Mouse (Mus musculus): Measurements from ENCODE around the gene Bud13.
"Not testable (repeated sequence)": the region's sequence is repeated elsewhere in the genome, so short reads cannot be mapped to it uniquely, and the experiment has no call there.

Gene Bud13

DNA sequence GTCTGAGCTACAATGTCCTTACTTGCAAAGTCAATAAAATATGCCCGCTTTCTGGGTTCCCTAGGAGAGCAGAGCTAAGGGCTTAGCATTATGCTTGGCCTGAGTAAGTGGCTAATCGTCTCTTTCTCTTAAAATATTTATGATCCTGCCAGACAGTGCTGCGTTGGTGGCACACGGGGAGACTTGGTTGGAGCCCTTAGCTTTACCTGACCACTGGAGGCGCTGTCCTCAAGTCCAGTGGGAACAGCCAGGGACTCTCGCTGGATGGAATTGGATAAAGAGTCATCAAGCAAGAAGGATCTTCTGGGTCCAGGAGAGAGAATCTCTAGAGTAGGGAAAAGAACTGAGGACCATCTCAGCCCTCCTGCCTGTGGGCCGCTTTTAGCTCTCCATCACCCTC lies 26.3 kb downstream of the Bud13 start:
- DNase-seq: peak; percentile 19

DNA sequence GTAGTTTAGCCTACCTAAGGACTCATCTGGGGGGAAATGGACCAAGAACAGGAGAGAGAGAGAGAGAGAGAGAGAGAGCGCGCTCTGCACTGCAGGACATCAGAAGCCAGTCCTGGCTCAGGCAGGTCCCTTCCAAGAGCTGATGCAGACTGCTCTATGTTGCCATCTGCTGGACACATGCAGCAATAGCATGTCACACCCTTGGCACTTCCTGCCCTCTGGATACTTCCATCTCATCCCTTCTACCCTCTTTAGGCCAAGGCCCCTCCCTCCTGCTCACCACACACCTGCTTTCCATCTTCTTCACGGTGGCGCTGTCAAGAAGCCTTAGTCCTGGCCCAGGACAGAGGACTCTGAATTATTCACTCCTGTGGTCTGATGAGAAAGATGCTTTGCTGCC lies 31.7 kb downstream of the Bud13 start:
- peak; percentile 68 for DNase-seq

DNA sequence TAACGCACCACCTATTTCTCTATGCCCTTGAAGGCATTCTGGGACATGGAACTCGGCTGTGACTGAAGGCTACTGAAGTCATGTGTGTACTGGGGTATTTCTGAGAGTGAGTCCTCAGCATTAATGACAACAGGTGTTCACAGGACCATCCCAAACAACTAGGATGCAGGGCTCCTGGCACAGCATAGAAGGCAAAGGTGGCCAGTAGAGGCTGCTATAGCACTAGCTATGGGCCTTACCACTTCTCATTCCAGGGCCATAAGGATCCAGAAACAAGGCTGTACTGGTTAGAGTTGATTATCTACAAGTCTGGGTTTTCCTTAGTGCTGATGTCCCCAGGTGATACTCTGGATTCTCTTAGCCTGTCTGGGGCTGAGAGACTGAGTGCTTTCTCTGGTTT lies 32.1 kb downstream of the Bud13 start:
- no peak for DNase-seq

DNA sequence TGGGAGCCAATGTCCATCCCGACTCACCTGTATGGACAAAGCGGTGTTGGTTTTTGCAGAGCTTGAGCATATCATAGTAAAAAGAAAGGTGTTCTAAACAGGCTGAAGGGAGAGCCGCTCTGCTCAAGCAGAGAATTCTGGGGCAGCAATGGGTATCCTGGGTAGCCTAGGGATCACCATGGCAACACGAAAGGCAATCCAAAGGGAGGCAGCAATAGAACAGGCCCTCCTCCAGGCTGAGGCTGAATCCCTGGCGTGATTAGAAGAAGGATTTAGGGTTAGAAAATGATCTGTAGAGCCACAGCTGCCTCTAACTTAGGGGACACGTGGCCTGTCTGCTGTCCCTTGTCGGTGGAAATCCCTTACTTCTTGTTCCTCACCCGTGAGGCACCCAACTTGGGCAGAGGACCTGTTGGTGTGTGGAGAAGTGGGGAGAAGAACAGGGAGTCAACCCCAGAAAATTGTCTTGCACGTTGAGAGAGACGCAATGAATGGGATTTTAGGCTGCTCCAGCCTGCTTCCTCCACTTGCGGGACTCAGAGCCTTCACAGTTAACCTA lies 33.1 kb downstream of the Bud13 start:
- DNase-seq: no peak

DNA sequence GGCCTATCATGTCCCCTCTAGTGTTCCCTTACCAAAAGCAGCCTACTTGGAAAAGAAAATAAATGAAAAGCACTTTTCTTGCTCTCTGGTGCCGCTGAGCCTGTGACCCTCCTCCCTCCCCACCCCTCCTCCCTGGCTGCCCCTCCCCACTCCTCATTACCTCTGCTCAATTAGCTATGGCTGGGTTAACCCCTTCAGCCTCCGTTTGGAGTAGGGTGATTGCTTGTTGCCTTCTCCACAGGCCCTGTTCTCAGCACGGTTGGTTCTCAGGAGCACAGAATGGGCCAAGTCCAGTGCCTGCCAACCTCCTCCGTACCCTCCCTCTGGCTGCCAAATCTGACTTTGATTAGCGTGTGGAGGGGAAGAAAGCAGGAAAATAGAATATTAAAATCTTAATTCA lies 33.6 kb downstream of the Bud13 start:
- DNase-seq: no peak

DNA sequence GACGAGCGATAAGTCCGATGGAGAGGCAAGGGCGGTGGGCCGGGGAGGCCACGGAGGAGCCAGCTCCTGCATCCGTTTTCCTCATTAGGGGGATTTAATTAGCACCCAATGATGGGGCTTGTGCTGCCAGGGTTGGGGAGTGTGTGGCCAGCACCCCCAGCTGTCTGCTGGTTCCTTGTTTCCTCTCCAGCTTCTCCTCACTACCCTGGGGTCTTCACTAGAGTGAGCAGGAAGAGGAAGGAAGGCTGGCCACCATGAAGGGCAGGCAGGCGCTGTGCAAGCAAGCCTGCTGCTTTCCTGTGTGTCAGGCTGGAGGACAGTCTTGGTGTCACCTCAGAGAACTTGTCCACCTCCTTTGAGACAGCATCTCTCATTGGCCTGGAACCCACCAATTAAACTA lies 34.1 kb downstream of the Bud13 start:
- DNase-seq: no peak

DNA sequence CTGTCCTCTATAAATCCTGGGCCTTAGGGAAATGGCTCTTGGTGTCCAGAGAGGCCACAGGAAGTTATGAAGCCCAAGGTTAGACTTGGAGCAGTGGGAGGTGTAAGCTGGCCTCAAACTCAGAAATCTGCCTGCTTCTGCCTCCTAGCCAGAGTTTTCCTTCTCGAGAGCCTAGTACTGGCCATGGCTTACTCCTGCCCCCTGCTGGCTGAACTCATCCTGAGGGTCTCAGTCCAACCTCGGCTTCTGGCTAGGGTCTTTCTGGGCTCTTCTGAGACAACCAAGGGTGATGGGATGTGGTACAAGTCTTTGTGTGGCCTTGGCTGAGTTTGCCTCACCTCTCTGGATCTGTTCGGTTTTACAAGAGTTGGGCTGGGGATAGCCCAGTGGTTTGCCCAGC lies 35.1 kb downstream of the Bud13 start:
- DNase-seq: no peak

DNA sequence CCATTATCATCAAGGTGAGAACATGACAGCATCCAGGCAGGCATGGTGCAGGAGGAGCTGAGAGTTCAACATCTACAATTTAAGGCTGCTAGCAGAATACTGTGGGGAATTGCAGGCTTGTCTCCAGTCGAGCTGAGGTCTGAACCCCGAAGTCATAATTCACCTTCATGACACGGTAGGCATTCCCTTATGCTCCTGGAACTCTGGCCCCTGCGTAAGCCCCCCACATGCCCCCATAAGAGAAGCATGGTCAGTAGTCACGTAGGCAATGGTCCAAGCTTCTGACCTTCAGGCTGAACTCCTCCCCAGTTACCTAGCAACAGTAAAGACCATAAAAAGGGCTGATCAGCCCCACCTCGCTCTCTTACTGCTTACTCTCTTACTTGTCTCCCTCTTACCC lies 37.1 kb downstream of the Bud13 start, which contains the start of gene 4931429L15Rik:
TSS of gene 4931429L15Rik (minus strand) at position 101 of the 400 bp plus-strand sequence.
- not testable (repeated sequence) for DNase-seq

DNA sequence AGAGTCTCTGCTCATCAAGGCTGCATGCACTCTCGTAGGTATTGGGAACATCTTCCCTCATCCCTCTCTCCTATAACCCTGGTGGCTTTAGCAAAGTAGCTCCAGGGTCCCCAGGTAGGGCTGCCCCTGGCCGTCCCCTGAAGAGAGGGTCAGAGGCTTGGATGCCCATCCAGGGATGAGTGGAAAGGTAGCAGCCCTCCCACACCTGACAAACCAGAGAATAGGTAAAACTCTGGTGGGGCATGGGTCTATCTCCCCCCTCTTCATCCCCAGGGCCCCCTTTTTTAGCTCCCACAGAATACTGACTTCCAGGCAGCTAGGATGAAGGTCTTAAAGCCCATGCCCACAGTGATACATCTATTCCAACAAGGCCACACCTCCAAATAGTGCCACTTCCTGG lies 37.7 kb downstream of the Bud13 start:
- DNase-seq: no peak

DNA sequence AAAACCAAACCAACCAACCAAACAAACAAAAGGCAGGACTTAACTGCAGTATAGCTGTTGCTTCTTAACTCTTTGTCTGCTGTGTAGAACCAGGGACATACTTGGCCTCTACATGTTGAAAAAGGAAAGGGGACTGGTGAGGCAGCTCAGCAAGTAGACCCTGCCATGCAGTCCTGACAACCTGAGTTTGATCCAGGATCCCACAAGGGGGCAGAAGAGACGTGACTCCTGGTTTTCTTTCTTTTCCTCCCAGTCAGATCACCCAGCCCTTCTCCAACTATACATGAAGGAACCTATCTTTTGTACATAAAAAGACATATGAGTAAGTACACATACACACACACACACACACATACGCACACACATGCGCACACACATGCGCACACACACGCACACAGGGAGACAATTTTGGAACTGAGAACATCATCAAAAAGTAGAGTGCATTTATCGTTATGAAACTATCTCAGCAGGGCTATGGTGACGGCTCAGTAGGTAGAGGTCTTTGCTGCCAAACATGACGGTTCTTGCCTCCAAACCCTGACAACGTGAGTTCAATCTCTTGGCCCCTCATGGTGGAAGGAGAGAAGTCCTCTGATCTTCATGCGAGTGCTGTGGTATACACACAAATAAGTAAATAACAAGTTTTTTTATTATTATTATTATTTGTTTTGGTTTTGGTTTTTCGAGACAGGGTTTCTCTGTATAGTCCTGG lies 44.0 kb downstream of the Bud13 start:
- DNase-seq: no peak

DNA sequence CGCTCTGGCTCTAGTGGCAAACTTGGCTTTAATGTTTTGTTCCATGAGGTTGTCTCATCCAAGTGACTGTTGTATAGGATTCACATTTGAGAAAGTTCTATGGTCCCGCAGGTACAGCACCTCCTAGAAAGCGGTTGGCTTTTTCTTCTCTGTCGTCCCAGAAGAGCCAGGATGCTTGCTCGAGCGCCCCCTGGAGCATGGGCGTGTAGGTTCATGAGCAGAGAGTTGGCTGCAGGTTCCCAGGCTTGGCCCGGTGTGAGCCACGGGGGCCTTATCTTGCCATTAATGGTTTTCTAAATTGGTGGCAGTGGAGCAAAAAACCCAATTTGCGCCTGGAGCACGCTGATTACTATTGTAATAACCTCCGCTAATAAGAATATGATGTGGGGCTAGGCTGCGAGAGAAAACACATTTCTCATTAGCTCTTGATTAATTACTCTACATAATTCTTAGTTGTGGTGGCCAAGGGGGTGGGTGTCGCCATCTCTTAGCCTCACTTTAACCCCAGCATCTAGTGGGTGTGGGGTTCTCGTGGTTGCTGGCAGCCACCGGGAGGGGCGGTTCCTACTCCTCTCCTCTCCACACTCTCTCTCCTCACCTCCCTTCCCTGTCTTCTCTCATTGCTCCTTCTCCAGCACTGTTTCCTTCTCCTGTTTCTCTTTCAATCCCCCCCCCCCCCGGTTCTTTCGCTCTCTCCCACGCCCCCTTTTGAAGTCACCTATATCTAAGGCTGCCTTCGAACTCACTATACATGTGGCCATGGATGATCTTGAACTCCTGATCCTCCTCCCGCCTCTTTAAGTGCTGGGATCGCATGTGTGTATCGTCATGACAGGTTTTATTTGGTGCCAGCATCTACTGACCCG lies 45.1 kb downstream of the Bud13 start:
- no peak for DNase-seq

DNA sequence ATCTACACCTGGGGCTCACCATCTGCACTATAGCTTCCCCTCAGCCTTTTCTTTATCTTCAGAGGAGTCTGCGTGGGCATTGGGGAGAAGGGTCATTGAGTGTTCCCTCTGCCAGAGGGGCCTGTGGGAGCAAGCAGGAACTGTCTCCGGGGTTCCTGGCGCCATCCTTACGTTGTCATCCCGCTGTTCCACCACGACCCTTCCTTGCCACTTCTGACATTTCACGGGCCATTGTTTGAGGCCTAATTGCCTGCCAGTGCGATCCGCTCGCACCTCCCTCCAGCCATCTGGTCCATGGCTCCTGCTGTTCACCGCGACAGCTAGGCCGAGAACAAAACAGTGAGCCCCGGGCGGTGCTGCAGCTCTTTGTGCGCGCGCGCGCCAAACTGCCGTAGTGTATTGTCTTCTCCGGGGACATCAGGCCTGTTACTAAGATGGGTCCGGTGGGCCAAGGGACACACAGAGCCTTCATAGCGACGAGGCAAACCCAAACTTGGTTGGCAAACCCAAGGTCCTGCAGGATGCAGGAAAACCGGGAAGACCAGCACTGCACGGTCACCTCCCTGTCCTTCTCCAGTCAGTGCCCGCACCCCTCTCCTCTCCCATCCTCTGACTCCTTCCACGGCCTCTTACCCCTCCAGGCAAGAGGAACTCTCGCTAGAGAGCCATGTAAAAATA lies 45.9 kb downstream of the Bud13 start:
- peak; percentile 9 for DNase-seq

DNA sequence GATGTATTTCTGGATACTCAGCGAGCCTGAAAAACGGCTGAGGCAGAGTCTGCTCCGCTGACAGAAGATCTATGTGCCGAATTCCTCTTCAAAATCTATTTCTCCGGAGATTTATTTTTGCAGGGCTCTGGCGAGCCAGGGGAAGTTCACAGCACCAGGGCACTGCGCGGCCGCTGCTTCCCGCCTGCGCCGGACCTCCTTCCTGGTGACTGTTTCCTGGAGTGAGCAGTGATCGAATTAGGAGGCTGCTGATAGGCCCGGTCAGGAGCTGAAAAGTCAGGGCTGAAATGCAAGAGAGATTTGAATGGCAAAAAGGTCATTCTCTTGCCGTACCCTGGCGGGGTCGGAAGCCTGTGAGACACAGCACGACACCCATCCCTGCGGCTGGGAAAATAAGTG lies 46.4 kb downstream of the Bud13 start:
- DNase-seq: no peak

DNA sequence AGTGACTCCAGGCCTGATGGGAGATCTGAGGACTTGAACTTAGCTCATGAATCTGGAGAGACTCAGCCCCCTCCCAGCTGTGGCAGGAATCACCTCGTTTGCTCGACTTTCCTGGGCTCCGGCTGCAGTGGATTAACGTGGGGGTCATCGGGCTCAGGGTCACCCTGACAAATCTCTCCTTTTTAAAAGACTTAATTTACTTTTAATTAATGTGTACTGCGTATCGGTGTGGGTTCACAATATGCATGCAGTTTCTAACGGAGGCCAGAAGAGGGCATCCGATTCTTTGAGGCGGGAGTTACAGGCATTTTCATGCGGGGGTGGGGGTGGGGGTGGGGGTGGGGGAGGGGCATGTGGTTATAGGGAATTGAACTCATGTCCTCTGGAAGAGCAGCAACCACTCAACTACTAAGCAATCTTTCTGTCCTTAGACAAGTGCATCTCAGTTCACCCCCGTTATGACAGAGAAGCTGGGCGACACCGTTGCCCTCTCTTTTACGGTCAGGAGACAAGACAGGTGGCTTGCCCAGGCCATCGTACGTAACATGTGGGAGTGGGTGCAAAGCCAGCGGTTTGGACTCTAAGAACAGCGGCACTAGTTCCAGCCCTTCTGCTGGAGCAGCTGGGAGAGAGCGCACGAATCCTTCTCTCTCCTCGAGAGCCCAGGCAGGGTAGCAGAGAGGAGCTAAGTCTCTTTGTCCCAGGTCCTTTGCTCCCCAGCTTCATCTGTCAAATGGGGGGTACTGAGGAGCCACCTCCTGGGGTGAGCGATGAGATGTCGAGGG lies 47.2 kb downstream of the Bud13 start:
- no peak for DNase-seq

DNA sequence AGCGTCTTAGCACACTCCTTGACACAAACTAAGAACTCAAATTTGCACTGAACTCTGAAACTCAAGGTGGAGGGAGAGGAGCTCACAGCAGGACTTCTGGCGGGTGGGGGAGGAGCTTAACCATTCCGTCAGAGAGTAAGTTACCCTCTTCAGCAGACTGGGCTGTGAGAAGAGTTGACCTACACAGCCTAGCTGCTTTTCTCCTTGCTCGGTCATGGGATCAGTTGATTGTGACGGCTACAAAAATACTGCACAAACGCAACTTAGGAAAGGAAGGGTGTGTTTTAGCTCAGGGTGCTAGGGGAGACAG lies 47.7 kb downstream of the Bud13 start:
- no peak for DNase-seq

DNA sequence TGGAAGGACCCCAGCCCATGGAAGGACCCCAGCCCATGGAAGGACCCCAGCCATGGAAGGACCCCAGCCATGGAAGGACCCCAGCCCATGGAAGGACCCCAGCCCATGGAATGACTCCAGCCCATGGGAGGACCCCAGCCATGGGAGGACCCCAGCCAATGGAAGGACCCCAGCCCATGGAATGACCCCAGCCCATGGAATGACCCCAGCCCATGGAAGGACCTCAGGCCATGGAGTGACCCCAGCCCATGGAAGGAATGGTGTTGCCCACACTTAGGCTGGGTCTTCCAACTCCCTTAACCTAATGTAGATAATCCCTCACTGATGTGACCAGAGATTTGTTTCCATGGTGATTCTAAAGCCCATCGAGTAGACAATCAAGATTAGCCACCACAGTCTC lies 48.5 kb downstream of the Bud13 start:
- DNase-seq: no peak

DNA sequence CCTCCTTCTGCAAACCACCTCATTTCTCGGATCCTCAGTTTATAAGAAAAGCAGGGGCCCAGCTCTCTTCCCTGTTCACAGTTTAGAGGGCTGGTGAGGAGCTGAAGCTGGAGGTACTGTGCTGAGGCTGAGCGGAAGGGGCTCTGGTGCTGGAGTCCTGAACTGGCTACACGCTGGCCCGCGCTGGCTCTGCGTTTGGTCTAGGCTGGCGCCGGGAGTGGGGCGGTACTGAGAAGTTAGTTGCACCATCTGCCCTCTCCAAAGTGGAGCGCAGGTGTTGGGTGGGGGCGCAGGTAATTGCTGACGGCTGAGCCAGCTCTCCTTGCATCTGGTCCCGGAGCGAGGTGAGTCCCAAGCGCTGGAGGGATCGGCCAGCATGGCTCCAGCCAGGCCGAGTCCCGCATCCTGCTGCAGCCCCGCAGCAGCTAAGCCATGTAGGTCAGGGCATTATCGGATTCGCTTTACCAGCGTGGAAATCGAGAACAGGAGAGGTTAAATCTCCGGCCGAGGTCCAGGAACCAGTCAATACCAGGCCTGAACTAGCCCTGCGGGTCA lies 51.7 kb downstream of the Bud13 start:
- DNase-seq: no peak

DNA sequence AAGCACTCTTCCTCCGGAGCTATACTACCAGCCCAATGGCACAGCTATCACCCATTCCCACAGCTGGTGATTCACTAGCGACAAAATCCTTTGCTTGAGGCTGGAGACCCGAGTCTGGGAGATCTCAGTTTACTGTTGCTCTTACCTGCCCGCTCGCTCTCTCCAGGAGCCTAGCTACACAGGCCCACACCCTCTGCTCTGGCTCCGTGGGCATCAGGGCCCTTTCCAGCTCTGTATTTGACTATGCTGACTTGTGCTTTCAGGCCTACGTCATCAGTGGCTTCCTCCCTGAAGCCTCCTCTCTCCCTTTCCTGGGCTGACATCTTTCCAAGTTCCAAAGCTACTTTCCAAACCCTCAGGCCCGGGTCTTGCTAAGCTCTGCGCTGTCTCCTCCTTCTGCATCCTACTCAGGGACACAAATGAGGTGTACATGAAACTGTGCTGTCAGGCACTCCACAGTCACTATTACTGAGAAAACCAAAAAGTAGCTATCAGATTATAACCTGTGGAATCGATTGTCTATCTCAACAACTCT lies 52.7 kb downstream of the Bud13 start:
- DNase-seq: no peak

DNA sequence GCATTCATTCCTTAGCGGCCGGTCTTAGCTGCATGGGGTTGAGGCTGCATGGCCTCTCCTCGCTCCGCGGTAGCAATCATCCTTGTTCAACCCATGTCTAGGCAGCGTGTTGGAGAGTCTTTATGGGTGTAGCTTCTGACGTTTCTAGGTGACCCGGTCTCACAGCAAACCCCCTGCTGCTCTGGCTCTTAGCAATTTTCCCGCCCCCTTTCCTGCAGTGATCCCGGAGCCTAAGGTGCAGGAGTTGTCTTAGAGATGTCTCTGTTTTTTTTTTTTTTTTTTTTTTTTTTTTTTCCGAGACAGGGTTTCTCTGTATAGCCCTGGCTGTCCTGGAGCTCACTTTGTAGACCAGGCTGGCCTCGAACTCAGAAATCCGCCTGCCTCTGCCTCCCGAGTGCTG lies 53.5 kb downstream of the Bud13 start:
- DNase-seq: not testable (repeated sequence)

DNA sequence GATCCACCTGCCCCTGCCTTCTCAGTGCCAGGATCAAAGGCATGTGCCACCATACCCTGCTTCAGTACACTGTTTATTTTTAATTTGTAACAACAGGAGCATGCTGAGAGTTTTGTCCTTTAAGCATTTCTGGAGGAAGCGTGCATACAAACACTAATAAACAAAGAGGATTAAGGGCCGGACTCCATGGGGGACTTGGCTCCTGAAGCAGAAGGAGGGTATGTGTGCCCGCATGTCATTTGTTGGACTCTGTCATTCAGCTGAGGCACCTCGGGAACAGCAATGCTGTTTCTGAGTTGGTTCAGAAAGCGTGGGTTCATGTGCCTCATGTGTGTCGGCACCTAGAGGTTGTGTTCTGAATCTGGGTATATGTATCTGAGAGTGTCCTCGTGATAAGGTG lies 54.5 kb downstream of the Bud13 start:
- no peak for DNase-seq

DNA sequence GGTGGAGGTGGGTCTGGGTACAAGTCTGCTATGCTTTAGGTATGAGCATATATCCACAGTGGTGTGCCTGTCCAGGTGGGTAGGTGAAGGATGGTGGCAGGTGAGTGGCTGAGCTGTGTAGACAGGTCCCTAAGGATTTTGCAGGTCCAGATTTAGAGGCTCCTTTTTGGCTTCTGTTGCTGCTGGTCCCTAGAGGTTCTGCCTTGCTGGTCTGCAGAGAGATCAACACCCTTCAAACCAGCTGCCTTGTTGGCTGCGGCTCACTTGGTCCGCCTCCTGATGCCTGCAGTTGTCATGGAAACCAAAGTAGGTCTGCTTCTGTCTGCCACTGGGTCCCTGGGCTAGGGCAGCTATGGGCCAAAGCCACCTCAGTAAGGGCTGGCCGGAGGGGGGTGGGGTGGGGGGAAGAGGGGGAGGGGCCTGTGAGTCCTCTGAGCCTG lies 55.1 kb downstream of the Bud13 start:
- DNase-seq: no peak

DNA sequence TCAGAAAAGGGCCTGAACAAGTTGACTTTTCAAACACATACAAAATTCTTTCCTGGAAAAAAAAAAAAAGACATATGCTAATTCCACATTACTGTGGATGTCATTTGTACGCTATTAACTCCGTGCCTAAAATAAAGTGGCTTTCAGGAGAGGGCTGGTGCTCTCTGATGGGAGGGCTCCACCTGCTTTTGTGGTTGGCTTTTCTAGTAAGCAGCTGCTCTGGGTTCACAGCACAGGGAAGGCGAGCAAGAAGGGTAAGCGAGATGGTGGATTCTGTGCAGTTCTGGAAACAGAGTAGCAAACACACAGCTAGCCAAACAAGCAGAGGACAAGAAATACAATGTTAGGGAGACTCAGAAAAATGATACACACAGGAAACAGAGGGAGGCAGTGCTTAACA lies 55.6 kb downstream of the Bud13 start:
- no peak for DNase-seq
